9 mouse cellular contexts compared by ENCODE assay signal in the genomic region with DNA sequence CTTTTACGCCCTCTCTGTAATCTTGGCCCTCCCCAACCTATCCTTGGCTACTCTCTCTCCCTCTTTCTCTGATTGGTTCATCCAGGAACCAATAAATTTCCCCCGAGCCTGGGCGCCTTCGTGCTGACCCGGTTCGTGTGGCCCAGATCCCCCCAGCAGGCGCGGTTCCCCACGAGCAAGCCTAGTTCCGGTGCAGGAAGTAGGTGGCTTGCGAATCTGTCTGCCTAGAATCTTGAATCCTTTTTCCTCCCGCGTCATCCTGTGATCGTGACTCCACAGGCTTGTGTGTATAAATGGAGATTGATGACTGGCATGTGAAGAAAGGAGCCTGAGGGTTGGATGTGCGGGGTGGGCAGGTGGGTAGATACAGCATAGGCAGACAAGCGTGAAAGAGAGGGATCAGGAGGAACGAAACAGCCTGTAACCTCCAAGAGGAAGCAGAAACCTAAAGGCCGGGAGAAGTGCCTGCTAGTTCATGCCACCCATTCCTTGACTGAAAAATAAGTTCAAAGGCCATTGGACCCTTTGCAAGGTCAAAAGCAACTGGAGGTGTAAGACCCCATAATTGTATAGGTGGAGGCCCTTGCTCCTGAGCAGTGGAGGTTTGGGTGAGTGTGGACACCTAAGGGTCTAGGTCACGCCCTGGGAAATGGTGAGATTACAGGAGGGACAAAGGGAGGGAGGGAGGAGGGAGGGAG. TPM values are rescaled to one million over a fixed set of nuclear protein-coding genes. Genes with fewer than 3 reads are reported as not detected.
DNase-seq lines count a peak whose midpoint lies in the region; ATAC-seq and TF ChIP-seq lines count a peak whose summit lies in the region.
"Had no signal": no experiment of that assay in that cellular context is flagged by ENCODE, and none has a peak within 500 bp of the region (broad histone marks: within the 10 kb centered on the region; RNA-seq: fewer than 3 reads in every experiment).

No protein-coding gene starts in this region.

- H3K36me3 ChIP-seq in forebrain, embryonic 14.5 days (ENCODE audit: control insufficient read depth, insufficient read depth, low read length), result no peaks in the 10 kb centered on the region
- no peaks in the 10 kb centered on the region for H3K36me3 ChIP-seq in hindbrain, embryonic 11.5 days (ENCODE audit: control insufficient read depth, insufficient read depth, low read length)
- H3K36me3 ChIP-seq in liver, postnatal 0 days (replicated peaks; ENCODE audit: insufficient read depth, low read length), result no peaks in the 10 kb centered on the region
- no peaks in the 10 kb centered on the region for H3K36me3 ChIP-seq in neural tube, embryonic 13.5 days

- no peaks in the 10 kb centered on the region; the same call in 1 of the 2 replicates for H3K27me3 ChIP-seq in forebrain, embryonic 14.5 days (replicated peaks; ENCODE audit: control insufficient read depth, insufficient read depth, low read length)
- no peaks in the 10 kb centered on the region; the same call in 1 of the 2 replicates for H3K27me3 ChIP-seq in hindbrain, embryonic 11.5 days (ENCODE audit: control insufficient read depth, insufficient read depth, low read length)
- H3K27me3 ChIP-seq in liver, postnatal 0 days (ENCODE audit: insufficient read depth, low read length), result peaks cover 12% of the 10 kb centered on the region; the same call in 1 of the 2 replicates
- 0 out of 2 replicates have a peak, but pooled peaks cover 5% of the 10 kb centered on the region for H3K27me3 ChIP-seq in neural tube, embryonic 13.5 days
- H3K27me3 ChIP-seq: Patski had no signal

- peak overlapping the region; percentile 68 for H3K9ac ChIP-seq in forebrain, embryonic 14.5 days (ENCODE audit: low read length)
- H3K9ac ChIP-seq in hindbrain, embryonic 11.5 days (ENCODE audit: low read depth, low read length), result peak overlapping the region; percentile 39
- H3K9ac ChIP-seq in liver, postnatal 0 days (replicated peaks), result no peak overlapping the region
- H3K9ac ChIP-seq in neural tube, embryonic 13.5 days, result peak overlapping the region; percentile 90

- H3K4me1 ChIP-seq in brown adipose tissue, adult 24 weeks (ENCODE audit: control insufficient read depth, insufficient read depth, insufficient read length, low read length), result no peaks in the 10 kb centered on the region; the same call in 1 of the 2 replicates
- H3K4me1 ChIP-seq in forebrain, embryonic 14.5 days (ENCODE audit: control insufficient read depth, insufficient read depth, low read length), result peaks cover 6% of the 10 kb centered on the region; the same call in 1 of the 2 replicates
- H3K4me1 ChIP-seq in hindbrain, embryonic 11.5 days (replicated peaks; ENCODE audit: control insufficient read depth, insufficient read depth, low read length), result 0 out of 2 replicates have a peak, but pooled peaks cover 2% of the 10 kb centered on the region
- H3K4me1 ChIP-seq in liver, postnatal 0 days (ENCODE audit: insufficient read depth), result peaks cover 8% of the 10 kb centered on the region; the same call in 1 of the 2 replicates
- peaks cover 22% of the 10 kb centered on the region for H3K4me1 ChIP-seq in neural tube, embryonic 13.5 days (replicated peaks)

- H3K27ac ChIP-seq in brown adipose tissue, adult 24 weeks (replicated peaks; ENCODE audit: low read depth, low read length), result no peak overlapping the region
- no peak overlapping the region for H3K27ac ChIP-seq in forebrain, embryonic 14.5 days (ENCODE audit: low read depth, low read length)
- no peak overlapping the region; the same call in 1 of the 2 replicates for H3K27ac ChIP-seq in hindbrain, embryonic 11.5 days (ENCODE audit: low read depth, low read length)
- peak overlapping the region; percentile 97 for H3K27ac ChIP-seq in layer of hippocampus, adult 2 months
- 0 out of 2 replicates have a peak overlapping the region, but pooled peaks have one; percentile 19 for H3K27ac ChIP-seq in liver, postnatal 0 days (ENCODE audit: low read depth)
- H3K27ac ChIP-seq in neural tube, embryonic 13.5 days (replicated peaks), result peak overlapping the region; percentile 94

- H3K4me2 ChIP-seq in forebrain, embryonic 14.5 days (ENCODE audit: low read length), result peak overlapping the region; percentile 90
- H3K4me2 ChIP-seq in hindbrain, embryonic 11.5 days (replicated peaks; ENCODE audit: low read depth, low read length), result peak overlapping the region; percentile 98
- peak overlapping the region; percentile 89 for H3K4me2 ChIP-seq in liver, postnatal 0 days (ENCODE audit: low read depth, low read length)
- H3K4me2 ChIP-seq in neural tube, embryonic 13.5 days, result peak overlapping the region; percentile 93

- no peaks in the 10 kb centered on the region for H3K9me3 ChIP-seq in forebrain, embryonic 14.5 days (replicated peaks; ENCODE audit: control insufficient read depth, low read length)
- no peaks in the 10 kb centered on the region for H3K9me3 ChIP-seq in hindbrain, embryonic 11.5 days (ENCODE audit: control insufficient read depth, low read length)
- H3K9me3 ChIP-seq in liver, postnatal 0 days (ENCODE audit: low read length), result no peaks in the 10 kb centered on the region
- H3K9me3 ChIP-seq in neural tube, embryonic 13.5 days, result no peaks in the 10 kb centered on the region

- H3K4me3 ChIP-seq in brown adipose tissue, adult 24 weeks (ENCODE audit: insufficient read depth, low read depth, low read length), result peak overlapping the region; percentile 97
- peak overlapping the region; percentile 77 for H3K4me3 ChIP-seq in forebrain, embryonic 14.5 days (ENCODE audit: low read depth, low read length)
- H3K4me3 ChIP-seq in hindbrain, embryonic 11.5 days (ENCODE audit: low read depth, low read length), result peak overlapping the region; percentile 59
- peak overlapping the region; percentile 94 for H3K4me3 ChIP-seq in layer of hippocampus, adult 2 months
- peak overlapping the region; percentile 74 for H3K4me3 ChIP-seq in liver, postnatal 0 days (ENCODE audit: low read depth, low read length)
- peak overlapping the region; percentile 84 for H3K4me3 ChIP-seq in neural tube, embryonic 13.5 days

- ATAC-seq in forebrain, embryonic 14.5 days, result 0 out of 2 replicates have a peak, but pooled peaks have one; percentile 21
- ATAC-seq in hindbrain, embryonic 11.5 days (ENCODE audit: low FRiP score), result peak; percentile 46
- no peak for ATAC-seq in liver, postnatal 0 days
- 0 out of 2 replicates have a peak, but pooled peaks have one; percentile 25 for ATAC-seq in neural tube, embryonic 13.5 days (ENCODE audit: low read depth)
- ATAC-seq: Patski had no signal

- WGBS in forebrain, embryonic 14.5 days, result 3% methylated on average over 19 of the region's 19 CpGs
- 2% methylated on average over 18 of the region's 19 CpGs for WGBS in hindbrain, embryonic 11.5 days
- WGBS in liver, postnatal 0 days (ENCODE audit: insufficient replicate concordance), result 11% methylated on average over 19 of the region's 19 CpGs
- under 1% methylated on average over 18 of the region's 19 CpGs for WGBS in neural tube, embryonic 13.5 days

- TF ChIP-seq CTCF in layer of hippocampus, adult 2 months (conservative IDR thresholded peaks at IDR 0.05), result no peak
- no peak for TF ChIP-seq CTCF in liver, postnatal 0 days (IDR thresholded peaks at IDR 0.05; ENCODE audit: low read depth)

- no peak for TF ChIP-seq EP300 in liver, postnatal 0 days (IDR thresholded peaks at IDR 0.05; ENCODE audit: low read depth)

- peak; percentile 78 for DNase-seq in CD4-positive helper T cell, adult 2 months (ENCODE audit: low read depth, low spot score)
- DNase-seq in forebrain, embryonic 14.5 days (ENCODE audit: low spot score), result peak; percentile 59
- DNase-seq in hindbrain, embryonic 11.5 days (ENCODE audit: low spot score), result peak; percentile 46
- peak; percentile 57 to 61 for DNase-seq in layer of hippocampus, adult 2 months (ENCODE audit: low spot score in 2 of 2)
- peak; percentile 23 for DNase-seq in liver, postnatal 0 days
- DNase-seq in spleen, postnatal 4 days (ENCODE audit: low spot score in 2 of 2), result no peak

RNA-seq across cellular contexts. Expression of gene Ppm1h, which starts 2.0 kb away (rescaled TPM):
- polyA plus RNA-seq in brown adipose tissue, adult 24 weeks (2012; ENCODE audit: insufficient read depth, insufficient read length, missing spikeins), result 0.67 and 2.4 TPM in 2 replicates
- 8.8 and 11.2 TPM in 2 replicates for polyA plus RNA-seq in forebrain, embryonic 14.5 days (2014; fragmentation: Nextera tagmentation; extraction: Ambion mirVana)
- polyA plus RNA-seq in hindbrain, embryonic 11.5 days (2014; fragmentation: Nextera tagmentation; extraction: Ambion mirVana), result 8.1 and 9.7 TPM in 2 replicates
- 10 to 100 TPM; 74.8 to 75.3 TPM for total RNA-seq in layer of hippocampus, adult 2 months (2021)
- 3.1 and 3.9 TPM in 2 replicates for polyA plus RNA-seq in liver, postnatal 0 days (2015; fragmentation: Nextera tagmentation; extraction: Ambion mirVana)
- 29.7 and 33.4 TPM in 2 replicates for polyA plus RNA-seq in neural tube, embryonic 13.5 days (2015; fragmentation: Nextera tagmentation; extraction: Ambion mirVana)

Comparison
In these comparisons a context has a peak if more than half of its experiments do, and no peak if none do; other contexts are left out.
1. DNase-seq: peak in CD4-positive helper T cell, adult 2 months (single experiment), forebrain, embryonic 14.5 days (single experiment), hindbrain, embryonic 11.5 days (single experiment), layer of hippocampus, adult 2 months (2 of 2) and liver, postnatal 0 days (single experiment); none in spleen, postnatal 4 days (0 of 2).
2. H3K27ac ChIP-seq: peak in layer of hippocampus, adult 2 months (single experiment), liver, postnatal 0 days (single experiment) and neural tube, embryonic 13.5 days (single experiment); none in brown adipose tissue, adult 24 weeks (single experiment), forebrain, embryonic 14.5 days (single experiment) and hindbrain, embryonic 11.5 days (single experiment).
3. Peak in every context shown above with its lines, with median percentiles within 50 percentile points of each other: H3K4me3 ChIP-seq and H3K4me2 ChIP-seq.